Mouse (Mus musculus): ENCODE measurements around the gene Cept1. TPM values are rescaled to one million over a fixed set of nuclear protein-coding genes. Genes with fewer than 3 reads are reported as not detected.
"Not testable (repeated sequence)": the region's sequence is repeated elsewhere in the genome, so short reads cannot be mapped to it uniquely, and the experiment has no call there.

Cept1 gene
- polyA plus RNA-seq (2015; fragmentation: Nextera tagmentation; extraction: Ambion mirVana) = 46.5 and 47.7 TPM in 2 replicates

DNA sequence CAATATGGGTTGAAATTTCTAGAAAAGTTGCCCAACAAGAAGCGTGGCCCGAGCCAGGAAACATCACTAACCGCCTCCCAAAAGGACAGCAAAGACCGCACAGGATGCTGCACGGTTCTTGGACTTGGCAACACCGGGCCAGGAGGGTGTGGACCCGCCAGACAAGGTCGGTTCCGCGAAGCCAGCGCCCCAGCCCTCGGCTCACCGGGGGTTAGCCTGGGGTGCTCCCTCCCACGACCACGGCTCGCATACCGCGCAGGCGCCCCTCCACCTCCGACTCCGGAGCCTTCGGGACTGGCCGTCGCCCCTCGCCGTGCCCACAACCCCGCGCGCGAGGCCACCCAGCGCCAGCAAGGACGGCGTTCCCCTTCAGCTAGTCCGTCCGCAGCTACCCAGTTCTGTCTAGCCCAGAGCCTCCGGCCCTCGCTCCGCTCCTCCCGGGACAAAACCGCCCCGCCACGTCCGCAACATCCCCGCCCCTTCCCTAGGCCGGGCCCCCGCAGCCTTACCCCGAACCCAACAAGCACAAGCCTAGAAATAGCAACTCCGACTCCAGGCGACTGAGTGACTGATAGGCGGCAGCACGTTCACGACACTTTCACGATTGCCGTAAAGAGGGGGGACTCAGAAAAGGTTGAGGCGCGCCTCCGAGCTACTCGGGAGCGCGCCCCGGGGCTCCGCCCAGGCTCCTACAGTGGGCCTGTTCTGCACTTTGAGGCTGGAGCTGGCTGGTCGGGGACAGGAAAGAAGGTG is at the start of gene Cept1, which contains the start of gene Dram2:
Cept1 (minus strand) TSS at position 632 of the 753 bp plus-strand sequence.
Dram2 (plus strand) TSS at position 628 of the 753 bp plus-strand sequence.
- no peaks in the 10 kb centered on the region for H3K36me3 ChIP-seq (replicated peaks)
- no peaks in the 10 kb centered on the region for H3K27me3 ChIP-seq (replicated peaks)
- peaks cover 28% of the 10 kb centered on the region for H3K4me1 ChIP-seq
- H3K9ac ChIP-seq = peak within 1 kb of the TSS; percentile 84
- H3K27ac ChIP-seq = peak within 1 kb of the TSS; percentile 97
- H3K9me3 ChIP-seq = no peaks in the 10 kb centered on the region
- peak; percentile 98 for ATAC-seq (replicated peaks)
- H3K4me3 ChIP-seq = peak within 1 kb of the TSS; percentile 93
- WGBS = under 1% methylated on average over 61 of the region's 63 CpGs
- peak within 1 kb of the TSS; percentile 55 for H3K4me2 ChIP-seq

DNA sequence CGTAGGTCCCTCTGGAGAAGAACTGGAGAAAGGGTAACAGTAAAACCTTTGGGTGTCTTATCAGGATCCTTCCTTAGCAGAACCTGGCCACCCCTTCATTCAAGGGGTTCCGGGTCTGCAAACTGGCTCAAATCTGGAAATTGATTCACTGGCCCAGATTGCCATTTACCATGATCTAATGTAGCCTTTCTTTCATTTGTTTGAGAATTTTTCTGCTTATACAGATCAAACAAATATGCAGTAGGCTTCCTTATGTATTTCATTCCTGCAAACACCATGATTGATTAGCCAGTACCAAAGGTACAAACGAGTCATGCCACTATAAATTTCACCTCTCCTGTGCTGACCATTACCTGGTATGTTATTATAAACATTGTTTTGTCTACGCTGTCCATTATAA is 46.0 kb upstream of the Cept1 start:
- WGBS = 84% methylated on average over 4 of the region's 4 CpGs
- not testable (repeated sequence) for H3K4me2 ChIP-seq

DNA sequence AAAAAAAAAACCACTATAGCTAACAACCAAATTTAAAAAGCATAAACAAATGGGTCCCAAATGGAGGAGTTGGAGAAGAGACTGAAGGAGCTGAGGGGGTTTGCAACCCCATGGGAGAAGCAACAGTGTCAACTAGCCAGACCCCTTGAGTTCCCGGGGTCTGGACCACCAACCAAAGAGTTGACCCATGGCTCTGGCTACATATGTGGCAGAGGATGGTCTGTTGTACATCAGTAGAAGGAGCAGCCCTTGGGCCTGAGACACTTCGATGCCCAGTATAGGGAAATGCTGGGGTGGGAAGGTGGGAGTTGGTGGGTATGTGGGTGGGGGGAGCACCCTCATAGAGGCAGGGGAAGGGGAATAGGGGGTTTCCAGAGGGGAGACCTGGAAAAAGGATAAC is 31.7 kb upstream of the Cept1 start:
- ATAC-seq (replicated peaks) = no peak
- H3K27ac ChIP-seq = no peak overlapping the region
- H3K4me2 ChIP-seq = no peak overlapping the region
- H3K9ac ChIP-seq = no peak overlapping the region
- H3K27me3 ChIP-seq (replicated peaks) = no peaks in the 10 kb centered on the region
- H3K4me1 ChIP-seq = no peaks in the 10 kb centered on the region
- 86% methylated on average over 2 of the region's 2 CpGs for WGBS
- H3K4me3 ChIP-seq = no peak overlapping the region
- no peaks in the 10 kb centered on the region for H3K9me3 ChIP-seq
- H3K36me3 ChIP-seq (replicated peaks) = no peaks in the 10 kb centered on the region

More for the DNA sequence above, 46.0 kb upstream of the Cept1 start:
- H3K9ac ChIP-seq; H3K27me3 ChIP-seq (replicated peaks); H3K27ac ChIP-seq; H3K36me3 ChIP-seq (replicated peaks); H3K9me3 ChIP-seq; H3K4me1 ChIP-seq; ATAC-seq (replicated peaks); H3K4me3 ChIP-seq: not testable (repeated sequence)

DNA sequence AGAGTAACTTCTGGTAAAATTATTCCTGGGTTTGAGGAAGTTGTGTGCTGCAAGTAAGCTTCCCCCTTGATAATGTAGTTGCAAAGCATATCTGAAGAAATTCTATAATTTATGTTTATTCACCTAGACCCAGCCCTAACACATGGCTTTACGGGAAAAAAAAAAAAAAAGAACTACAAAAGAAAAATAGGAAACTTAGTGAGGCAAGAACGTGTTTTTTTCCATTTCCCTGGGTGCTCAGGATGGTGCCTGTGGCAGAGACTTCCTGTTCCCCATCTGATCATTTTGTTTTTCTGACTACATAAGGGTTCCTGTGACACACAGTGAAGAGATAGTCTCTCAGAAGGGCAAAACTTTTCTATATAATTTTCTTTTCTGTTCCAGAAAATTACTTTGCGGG is 25.6 kb upstream of the Cept1 start:
- H3K4me3 ChIP-seq = no peak overlapping the region
- WGBS = 88% methylated on average over 3 of the region's 3 CpGs
- H3K9me3 ChIP-seq = no peaks in the 10 kb centered on the region
- no peak overlapping the region for H3K27ac ChIP-seq
- no peaks in the 10 kb centered on the region for H3K4me1 ChIP-seq
- H3K9ac ChIP-seq = no peak overlapping the region
- no peak for ATAC-seq (replicated peaks)
- H3K36me3 ChIP-seq (replicated peaks) = peaks cover 12% of the 10 kb centered on the region; the same call in 1 of the 2 replicates
- no peaks in the 10 kb centered on the region for H3K27me3 ChIP-seq (replicated peaks)
- H3K4me2 ChIP-seq = no peak overlapping the region

DNA sequence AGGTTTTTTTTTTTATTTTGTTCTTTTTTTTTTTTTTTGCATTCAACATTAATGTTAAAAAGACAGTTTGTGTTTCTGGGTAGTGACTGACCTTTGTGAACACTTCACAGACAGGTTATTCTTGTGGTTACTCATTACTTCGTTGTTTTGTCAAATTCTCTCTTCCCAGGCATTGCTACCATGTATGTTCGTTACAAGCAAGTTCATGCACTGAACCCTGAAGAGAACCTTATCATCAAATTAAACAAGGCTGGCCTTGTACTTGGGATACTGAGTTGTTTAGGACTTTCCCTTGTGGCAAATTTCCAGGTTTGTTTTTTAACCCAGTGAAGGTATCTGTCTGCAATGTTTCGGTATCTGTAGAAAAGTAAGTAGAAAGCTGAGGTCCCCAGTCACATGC is 18.3 kb upstream of the Cept1 start:
- ATAC-seq (replicated peaks) = no peak
- Histone ChIP-seq H3K27ac (no peak overlapping the region), H3K27me3 (replicated peaks) (no peaks in the 10 kb centered on the region), H3K4me3 (no peak overlapping the region), H3K9me3 (no peaks in the 10 kb centered on the region), H3K4me1 (no peaks in the 10 kb centered on the region), H3K36me3 (replicated peaks) (peaks cover 8% of the 10 kb centered on the region; the same call in 1 of the 2 replicates), H3K4me2 (no peak overlapping the region), H3K9ac (no peak overlapping the region)
- WGBS = 93% methylated on average over 3 of the region's 3 CpGs

DNA sequence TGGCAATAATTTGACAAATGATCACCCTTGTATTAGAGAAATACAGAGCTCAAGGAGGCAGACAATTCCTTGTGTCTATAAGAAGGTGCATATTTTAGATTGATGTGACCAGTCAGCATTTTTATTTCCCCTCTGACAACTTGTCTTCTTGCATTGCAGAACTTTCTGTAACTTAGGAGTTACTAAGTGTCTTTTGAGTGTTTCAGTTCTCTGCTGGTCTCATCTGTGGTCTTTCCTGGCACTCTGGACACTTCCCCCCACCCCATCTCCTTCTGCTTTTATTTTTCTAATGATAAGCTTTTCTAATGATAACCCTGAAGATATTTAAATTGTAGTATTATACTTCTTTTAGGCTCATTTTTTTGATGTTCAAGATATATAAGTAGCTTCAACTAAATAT is 10.7 kb upstream of the Cept1 start:
- no peak overlapping the region for H3K4me2 ChIP-seq
- H3K9me3 ChIP-seq = no peaks in the 10 kb centered on the region
- no peaks in the 10 kb centered on the region for H3K27me3 ChIP-seq (replicated peaks)
- H3K36me3 ChIP-seq (replicated peaks) = peaks cover 14% of the 10 kb centered on the region; the same call in 1 of the 2 replicates
- no peak overlapping the region for H3K9ac ChIP-seq
- H3K4me1 ChIP-seq = no peaks in the 10 kb centered on the region
- ATAC-seq (replicated peaks) = no peak
- H3K4me3 ChIP-seq = no peak overlapping the region
- no peak overlapping the region for H3K27ac ChIP-seq

DNA sequence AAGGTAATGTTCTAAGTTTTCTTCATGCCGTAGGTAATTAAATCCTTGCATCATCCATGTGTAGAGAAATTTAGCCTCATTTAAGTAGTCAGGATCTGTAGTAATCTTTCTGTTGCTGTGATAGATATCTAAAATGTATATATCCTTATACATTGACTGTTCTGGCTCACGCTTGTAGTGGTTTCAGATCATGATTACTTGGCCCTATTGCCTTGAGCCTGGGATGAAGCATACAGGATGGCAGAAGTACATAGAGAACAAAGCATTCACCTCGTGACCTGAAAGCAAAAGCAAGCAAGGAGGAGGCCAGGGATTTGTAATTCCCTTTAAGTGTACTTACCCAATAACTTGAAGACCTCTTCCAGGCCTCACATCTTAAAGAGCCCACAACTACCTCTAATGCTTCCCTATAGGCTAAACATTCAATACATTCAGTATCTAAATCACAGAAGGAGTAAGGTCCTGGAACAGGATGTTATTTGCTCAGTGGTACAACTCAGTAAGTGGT is 8.2 kb upstream of the Cept1 start:
- H3K27me3 ChIP-seq (replicated peaks) = no peaks in the 10 kb centered on the region
- 87% methylated on average over 3 of the region's 3 CpGs for WGBS
- H3K27ac ChIP-seq = no peak overlapping the region
- no peak overlapping the region for H3K4me3 ChIP-seq
- peaks cover 14% of the 10 kb centered on the region; the same call in 1 of the 2 replicates for H3K36me3 ChIP-seq (replicated peaks)
- H3K4me1 ChIP-seq = peaks cover 4% of the 10 kb centered on the region
- no peak for ATAC-seq (replicated peaks)
- no peak overlapping the region for H3K4me2 ChIP-seq
- no peaks in the 10 kb centered on the region for H3K9me3 ChIP-seq
- H3K9ac ChIP-seq = no peak overlapping the region

DNA sequence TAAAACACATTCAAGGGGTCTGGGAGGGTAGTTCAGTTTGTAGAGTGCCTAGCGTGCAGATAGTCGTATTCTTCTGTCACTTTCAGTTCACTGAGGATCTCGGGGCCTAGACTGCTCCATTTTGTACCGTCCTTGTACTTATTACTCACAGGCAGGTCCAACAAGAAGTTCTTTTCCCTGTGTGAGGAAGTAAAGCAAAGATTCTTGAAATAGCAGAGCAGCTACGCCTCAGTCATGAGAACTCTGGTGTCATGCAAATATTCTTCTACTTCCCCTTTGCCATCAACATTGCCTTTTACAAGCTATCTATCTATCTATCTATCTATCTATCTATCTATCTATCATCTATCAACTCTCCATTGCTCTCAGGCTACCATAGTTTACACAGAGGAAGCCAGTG is 5.8 kb upstream of the Cept1 start:
- ATAC-seq (replicated peaks) = no peak
- Histone ChIP-seq H3K27ac (no peak overlapping the region), H3K4me1 (peaks cover 18% of the 10 kb centered on the region)

DNA sequence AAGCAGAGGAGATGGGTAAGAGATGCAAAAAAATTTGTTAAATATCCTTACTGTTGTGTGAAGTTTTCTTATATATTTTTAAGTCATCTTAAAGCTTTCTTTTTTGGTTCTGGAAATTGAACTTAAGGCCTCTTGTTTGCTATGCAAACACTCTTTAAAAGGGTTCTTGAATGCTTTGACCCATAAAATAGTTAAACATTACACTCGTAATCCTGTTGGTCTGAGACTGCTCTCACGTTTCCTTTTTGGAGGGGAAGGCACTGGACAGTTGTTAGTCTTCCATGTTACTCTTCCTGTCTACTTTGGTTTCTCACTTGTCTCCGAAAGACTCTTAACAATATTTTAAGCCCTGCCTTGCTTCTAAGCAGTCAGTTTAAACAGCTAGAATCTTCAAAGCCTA is 1.4 kb upstream of the Cept1 start:
- Histone ChIP-seq H3K9ac (no peak overlapping the region), H3K4me3 (0 out of 2 replicates have a peak overlapping the region, but pooled peaks have one; percentile 93), H3K4me1 (peaks cover 28% of the 10 kb centered on the region), H3K27me3 (replicated peaks) (no peaks in the 10 kb centered on the region), H3K36me3 (replicated peaks) (no peaks in the 10 kb centered on the region; the same call in 1 of the 2 replicates), H3K4me2 (peak overlapping the region; percentile 55), H3K9me3 (no peaks in the 10 kb centered on the region), H3K27ac (no peak overlapping the region)
- 46% methylated on average over 3 of the region's 3 CpGs for WGBS
- no peak for ATAC-seq (replicated peaks)

More for the DNA sequence above, 5.8 kb upstream of the Cept1 start:
- Histone ChIP-seq H3K4me3 (no peak overlapping the region), H3K4me2 (no peak overlapping the region), H3K9me3 (no peaks in the 10 kb centered on the region), H3K36me3 (replicated peaks) (peaks cover 14% of the 10 kb centered on the region; the same call in 1 of the 2 replicates), H3K9ac (no peak overlapping the region), H3K27me3 (replicated peaks) (no peaks in the 10 kb centered on the region)
- 91% methylated on average over 5 of the region's 5 CpGs for WGBS

DNA sequence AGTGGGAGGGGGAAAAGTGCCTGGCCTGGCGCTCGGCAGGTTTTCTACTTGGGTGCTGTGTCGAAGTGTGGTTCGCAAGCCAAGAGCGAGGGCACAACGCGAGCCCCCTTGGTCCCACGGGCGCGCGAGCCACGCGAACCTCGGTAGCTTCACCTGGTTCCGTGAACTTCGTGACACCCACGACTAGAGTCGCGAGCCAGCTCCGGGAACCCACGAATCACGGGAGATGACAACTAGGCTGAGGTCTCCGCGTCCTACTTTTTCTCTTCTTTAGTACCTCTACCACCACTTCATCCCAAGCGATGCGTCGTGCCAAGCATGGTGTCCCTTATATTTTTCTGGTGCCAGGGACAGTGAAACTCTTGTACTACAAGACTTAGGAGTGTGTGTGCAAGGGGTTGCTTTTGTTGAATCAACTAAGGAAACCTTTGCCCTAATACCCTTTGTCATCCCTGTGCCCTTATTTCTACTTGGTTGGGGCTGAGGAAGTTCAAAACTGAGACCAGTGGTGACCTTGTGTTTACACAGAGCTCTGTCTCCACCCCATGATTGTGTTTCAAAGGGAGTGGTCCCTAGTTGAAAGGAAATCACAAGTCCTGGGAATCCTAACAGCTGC is 430 bp upstream of the Cept1 start:
- H3K27me3 ChIP-seq (replicated peaks) = no peaks in the 10 kb centered on the region
- H3K4me2 ChIP-seq = peak overlapping the region; percentile 55
- no peaks in the 10 kb centered on the region for H3K9me3 ChIP-seq
- peak; percentile 54 for ATAC-seq (replicated peaks)
- peaks cover 28% of the 10 kb centered on the region for H3K4me1 ChIP-seq
- peak overlapping the region; percentile 93 for H3K4me3 ChIP-seq
- H3K27ac ChIP-seq = peak overlapping the region; percentile 97
- H3K36me3 ChIP-seq (replicated peaks) = no peaks in the 10 kb centered on the region
- H3K9ac ChIP-seq = peak overlapping the region; percentile 84
- under 1% methylated on average over 27 of the region's 27 CpGs for WGBS

DNA sequence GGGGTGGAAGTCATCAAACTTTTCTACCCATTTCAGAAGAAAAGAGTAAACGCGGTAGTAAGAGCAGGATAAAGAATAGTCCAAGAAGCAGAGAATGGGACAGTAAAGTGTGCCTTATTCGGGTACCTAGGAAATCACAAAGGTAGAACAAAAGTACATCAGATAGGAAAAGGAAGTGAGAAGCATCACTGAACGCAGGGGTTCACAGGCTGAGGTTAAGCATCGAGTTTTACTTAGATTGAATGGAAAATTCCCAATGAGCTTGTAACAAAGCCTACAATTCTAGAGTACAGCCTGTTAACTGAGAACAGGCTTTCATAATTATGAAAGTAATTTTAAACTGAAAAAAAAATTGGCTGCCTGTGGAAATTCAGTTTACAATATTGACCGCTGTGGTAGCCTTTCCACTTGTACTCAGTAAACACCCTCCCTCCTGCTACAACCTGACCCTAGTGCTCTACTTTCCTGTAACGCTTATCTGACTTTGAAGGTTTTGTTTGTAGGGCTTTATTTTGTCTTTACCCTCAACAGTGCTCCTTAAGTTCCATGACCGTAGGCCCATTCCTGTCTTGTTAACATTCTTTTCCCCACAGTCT is 2.8 kb downstream of the Cept1 start:
- H3K27me3 ChIP-seq (replicated peaks) = no peaks in the 10 kb centered on the region
- no peak overlapping the region for H3K4me3 ChIP-seq
- no peak overlapping the region for H3K27ac ChIP-seq
- no peaks in the 10 kb centered on the region for H3K36me3 ChIP-seq (replicated peaks)
- H3K9me3 ChIP-seq = no peaks in the 10 kb centered on the region
- WGBS = 92% methylated on average over 8 of the region's 8 CpGs
- ATAC-seq (replicated peaks) = no peak
- H3K4me2 ChIP-seq = no peak overlapping the region
- no peak overlapping the region for H3K9ac ChIP-seq
- H3K4me1 ChIP-seq = peaks cover 16% of the 10 kb centered on the region

DNA sequence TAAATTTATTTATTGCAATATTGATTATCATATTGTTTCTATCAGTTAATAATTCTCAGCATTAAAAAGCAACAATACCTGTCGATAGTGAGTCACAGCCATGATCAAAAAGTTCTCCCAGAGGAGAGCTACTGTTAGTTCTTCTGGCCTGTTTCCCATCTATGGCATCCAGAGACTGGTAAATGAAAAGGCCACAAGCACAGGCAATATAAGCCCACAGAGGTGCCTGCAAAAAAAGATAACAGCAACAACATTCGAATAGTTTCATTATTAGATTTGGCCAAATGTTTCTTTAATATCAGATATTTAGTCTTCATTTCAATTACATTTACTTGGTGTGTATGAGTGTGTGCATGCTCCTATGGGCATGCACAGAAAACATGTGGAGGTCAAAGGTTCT is 14.3 kb downstream of the Cept1 start:
- Histone ChIP-seq H3K4me3 (no peak overlapping the region), H3K9me3 (no peaks in the 10 kb centered on the region), H3K27ac (no peak overlapping the region), H3K36me3 (replicated peaks) (0 out of 2 replicates have a peak, but pooled peaks cover 3% of the 10 kb centered on the region), H3K4me2 (no peak overlapping the region), H3K27me3 (replicated peaks) (no peaks in the 10 kb centered on the region), H3K4me1 (no peaks in the 10 kb centered on the region), H3K9ac (no peak overlapping the region)
- WGBS = 93% methylated on average over 2 of the region's 2 CpGs
- no peak for ATAC-seq (replicated peaks)
